Mouse (Mus musculus) cerebellum, postnatal 4 days (tissue): ENCODE results near the gene Tmprss11f.
"Not testable (repeated sequence)": the region's sequence is repeated elsewhere in the genome, so short reads cannot be mapped to it uniquely, and the experiment has no call there.

Experiments
- DNase-seq, 2 experiments: peaks; one replicate each; pipeline ENCODE4 v3.0.0; 2022; ENCODE audit warnings: low spot score in 2 of 2, mixed read lengths in 1 of 2

Gene Tmprss11f

DNA sequence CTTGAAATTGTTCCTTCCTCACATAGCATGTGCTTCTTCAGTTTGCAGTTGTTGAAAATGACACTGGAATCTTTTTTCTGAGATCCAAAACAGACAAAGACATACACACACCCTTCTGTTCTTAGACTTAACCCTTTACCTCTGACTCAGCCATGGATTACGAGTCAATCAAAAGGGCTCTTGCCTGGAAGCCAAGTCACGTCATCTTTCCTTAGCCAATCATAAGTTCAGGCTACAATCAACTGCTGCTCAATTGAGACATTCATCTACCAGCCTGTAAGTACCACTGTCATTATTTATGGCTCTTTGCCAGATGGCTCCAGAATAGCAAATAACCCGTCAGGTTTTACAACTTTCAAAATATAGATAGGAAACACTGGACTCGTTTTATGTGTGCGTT is at the start of gene Tmprss11f:
Gene Tmprss11f (minus strand): TSS at position 101 of the 400 bp plus-strand sequence.
- no peak for DNase-seq

DNA sequence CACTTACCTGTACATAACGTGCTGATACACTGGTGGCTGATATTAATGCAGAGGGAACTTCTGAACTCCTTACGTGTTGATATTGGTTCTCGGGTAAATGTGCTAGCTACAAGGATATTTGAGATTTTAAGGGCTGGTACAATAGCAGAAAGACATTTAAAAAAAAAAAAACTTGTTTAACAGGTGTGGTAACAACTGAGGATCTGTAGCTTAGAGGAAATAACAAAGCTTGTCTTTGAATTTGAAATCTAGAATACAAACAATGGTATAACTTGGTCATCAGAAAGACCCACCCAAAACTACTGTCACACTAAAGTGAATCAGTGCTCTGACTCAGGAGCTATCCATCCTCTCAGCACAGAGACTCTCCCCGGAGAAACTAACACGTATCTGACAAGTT is 44.0 kb upstream of the Tmprss11f start, which contains the start of gene Tmprss11b:
Gene Tmprss11b (minus strand): TSS at position 101 of the 400 bp plus-strand sequence.
- DNase-seq, result no peak

DNA sequence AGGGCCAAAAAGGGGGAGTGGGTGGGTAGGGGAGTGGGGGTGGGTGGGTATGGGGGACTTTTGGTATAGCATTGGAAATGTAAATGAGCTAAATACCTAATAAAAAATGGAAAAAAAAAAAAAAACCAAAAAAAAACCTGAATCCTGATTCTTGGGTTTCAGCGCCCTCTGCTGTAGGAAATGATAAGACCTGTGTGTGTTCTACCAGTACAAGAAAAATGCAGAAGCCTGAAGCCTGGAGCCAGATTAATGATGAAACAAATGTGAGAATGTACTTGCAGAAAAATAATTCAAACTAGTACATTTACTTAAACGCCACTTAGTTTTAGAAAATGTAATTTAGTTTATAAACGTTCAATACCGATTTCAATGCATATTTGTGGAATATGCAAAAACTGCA is 17.0 kb upstream of the Tmprss11f start:
- peak in 1 of 2 experiments; percentile 35 for DNase-seq

DNA sequence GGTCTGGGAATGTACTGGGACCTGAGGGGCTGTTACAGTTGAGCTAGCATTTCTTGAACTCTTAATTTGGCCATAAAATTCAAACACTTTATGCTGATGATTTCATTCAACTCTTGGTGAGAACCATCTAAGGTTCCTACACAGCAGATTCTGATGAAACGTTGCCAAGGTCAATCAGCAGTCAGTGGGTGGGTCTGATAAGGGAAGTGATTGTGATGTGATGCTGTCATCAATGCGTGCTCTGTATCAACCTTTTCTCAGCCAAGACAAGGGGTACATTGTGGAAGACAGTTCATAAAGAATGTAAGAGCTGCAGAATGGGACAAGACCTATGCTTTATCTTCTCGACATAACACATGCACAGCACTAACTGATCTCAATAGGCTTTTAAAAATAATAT is 8.6 kb upstream of the Tmprss11f start:
- DNase-seq, result no peak

DNA sequence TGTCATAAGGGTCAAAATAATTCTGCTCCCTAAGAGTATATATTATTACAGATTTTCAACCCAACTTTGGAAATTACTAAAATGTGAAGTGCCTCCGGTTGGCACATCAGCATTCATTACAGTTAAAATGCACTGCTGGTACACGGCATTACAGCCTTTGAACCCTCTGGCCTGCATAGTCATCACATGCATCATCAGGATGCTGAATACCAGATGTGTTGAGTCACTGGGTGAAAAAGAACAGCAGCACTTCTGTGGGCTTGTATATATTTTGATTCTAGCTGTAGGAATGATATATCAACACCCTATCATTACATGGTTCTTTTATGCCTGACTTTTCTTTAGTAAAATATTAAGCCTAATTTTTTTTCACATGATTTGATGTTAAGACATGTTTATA is 1.5 kb downstream of the Tmprss11f start:
- DNase-seq, result no peak

DNA sequence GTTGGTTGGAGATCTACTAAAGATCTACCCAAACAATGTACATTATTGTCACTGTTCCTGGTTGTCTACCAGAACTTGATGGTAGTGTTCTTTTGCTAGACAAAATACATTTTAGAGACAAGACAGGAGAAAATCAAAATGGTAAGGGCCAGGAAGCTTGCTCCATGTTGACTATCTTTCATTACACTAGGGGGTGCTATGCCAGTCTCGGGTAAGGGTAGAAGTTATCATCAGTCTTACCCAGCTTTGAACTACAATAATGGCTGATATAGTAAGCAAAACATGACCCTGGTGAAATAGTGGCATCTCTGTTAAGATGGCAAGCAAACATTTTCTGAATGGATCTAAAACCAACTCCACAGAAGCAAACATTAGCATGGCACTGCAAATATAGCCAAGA is 10.4 kb downstream of the Tmprss11f start:
- no peak for DNase-seq

DNA sequence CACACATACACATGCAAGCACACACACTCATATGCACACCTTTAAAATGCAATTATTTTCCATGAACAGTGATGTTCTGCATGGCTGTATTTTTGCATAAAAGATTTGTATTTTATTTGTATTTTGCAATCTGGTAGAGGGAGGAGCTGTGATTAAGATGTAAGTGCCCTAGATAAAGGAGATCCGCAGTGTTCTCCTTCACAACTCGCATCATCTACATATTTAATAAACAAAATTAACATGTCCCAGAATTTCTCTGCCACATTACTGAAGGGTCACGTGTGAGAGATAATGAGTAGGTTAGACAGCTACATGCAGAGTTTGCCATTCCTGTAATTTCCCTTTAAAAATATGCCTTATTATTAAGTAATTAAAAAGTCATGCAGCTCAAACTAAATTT is 46.3 kb downstream of the Tmprss11f start:
- no peak for DNase-seq

DNA sequence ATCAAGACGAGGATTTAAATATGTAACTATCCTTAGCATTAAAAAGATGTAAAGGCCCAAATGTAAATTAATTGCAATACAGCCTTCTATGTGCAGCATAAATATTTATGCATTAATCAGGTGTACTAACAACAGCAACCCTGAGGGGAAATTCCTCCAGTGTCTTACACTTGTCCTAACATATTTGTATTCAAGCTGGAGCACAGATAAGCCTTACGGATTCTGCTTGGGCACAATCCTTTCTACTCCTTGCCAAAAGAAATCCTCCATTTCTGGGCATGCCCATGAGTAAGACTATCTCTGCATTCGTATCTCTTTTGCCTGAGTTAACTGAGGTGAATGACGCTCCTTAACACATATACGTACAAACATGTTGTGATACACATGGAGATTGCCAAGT is 49.6 kb downstream of the Tmprss11f start:
- DNase-seq, result no peak

DNA sequence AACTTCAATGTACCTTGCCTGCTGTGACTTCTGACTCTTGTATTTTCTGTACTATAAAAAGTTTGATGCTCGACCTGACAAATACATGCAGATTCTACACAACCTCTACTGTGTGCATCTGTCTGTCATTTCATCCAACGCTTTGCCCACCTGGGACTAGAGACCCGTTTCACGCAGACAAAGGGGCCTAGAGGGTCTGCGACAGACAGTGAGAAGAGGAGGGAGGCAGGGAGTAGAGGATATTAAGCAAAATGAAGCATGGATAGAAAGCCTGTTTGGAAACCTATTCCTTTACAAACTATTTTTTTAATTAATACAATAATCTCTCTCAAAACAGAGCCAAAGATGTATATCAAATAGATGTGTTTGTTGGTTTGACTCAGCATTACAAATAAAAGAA is 50.2 kb downstream of the Tmprss11f start:
- no peak for DNase-seq

DNA sequence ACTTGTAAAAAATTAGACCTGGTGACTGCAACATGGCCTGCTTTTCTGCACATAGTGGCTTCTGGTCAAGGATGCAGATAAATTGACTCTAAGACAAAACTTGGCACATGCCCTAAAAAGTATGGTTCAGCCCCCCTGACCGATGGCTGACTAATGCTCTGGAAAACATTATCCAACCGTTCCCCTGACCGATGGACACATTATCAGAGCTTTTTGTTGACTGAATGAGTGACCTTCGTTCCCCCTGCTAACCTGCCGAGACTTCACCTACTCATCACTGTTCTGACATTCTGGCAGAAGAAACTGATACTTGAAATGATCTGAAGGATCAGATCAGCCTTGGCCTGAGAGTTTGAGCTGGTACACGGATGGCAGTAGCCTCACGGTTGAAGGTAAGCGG is 53.5 kb downstream of the Tmprss11f start:
- not testable (repeated sequence) for DNase-seq

DNA sequence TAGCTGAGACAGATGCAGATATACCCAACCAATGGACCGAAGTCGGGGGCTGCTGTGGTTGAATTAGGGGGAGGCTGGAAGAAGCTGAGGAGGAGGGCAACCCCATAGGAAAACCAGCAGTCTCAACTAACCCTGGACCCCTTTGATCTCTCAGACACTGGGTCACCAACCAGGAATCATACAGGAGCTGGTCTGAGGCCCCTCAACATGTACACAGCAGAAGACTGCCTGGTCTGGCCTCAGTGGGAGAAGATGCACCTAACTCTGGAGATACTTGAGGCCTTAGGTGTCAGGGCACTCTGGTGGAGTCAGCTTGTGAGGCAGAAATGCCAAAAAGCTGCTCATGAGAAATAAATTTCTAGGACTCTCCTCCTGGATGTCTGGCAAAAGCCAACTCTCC is 85.5 kb downstream of the Tmprss11f start:
- no peak for DNase-seq

DNA sequence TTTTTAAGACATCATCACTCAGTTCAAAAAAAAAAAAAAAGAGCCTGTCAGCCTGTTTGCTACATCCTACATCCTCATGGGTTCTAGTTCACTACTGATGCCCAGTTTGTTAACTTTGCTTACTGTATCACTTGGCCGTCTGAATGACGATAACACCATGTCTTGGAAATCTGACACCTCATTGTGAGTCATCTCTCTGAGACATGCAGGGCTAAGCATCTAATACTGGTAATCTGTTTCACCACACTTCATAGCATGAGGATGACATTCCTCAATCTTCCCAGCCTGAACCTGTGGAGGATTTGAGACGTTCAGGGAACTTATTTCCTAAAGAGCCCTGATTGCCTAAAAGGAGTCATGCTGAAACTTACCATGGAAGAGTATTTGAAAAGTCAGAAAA is 91.6 kb downstream of the Tmprss11f start:
- no peak for DNase-seq

DNA sequence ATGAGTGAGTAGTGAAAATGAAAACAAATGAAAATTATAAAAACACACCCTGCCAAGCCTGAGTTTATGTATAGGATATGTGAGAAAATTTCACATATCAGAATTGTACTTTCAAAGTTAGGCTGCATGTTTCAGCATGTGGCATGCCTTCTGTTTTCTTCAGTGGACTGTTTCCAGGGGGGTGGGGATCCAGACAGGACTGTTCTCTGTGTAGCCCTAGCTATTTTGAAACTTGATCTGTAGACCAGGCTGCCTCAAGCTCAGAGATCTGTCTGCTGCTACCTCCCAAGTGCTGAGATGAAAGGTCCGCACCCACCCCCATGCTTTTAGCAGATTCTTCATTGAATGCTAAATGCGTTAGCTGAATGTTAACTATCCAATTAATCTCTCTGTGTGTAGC is 103.5 kb downstream of the Tmprss11f start:
- no peak for DNase-seq

DNA sequence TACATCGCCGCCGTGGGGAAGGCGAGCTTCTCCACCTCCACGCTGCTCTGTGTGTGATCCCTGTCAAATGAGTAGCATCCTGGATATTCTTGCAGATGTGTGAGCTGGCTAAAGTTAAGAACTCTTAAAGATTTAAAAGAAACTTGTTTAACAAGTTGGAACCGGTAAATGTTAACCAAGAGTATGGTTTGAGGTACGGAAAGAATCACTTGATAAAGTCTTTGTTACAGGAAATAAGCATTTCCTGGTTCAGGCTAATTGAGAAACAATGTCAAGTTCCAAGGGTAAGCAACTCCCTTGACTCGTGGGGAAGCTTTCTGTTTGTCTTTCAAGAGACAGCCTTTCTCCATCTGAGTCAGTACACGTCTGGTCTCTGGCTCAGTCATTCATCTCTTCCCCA is 113.7 kb downstream of the Tmprss11f start, which contains the start of gene Tmprss11g:
Gene Tmprss11g (minus strand): TSS at position 101 of the 400 bp plus-strand sequence.
- no peak for DNase-seq

DNA sequence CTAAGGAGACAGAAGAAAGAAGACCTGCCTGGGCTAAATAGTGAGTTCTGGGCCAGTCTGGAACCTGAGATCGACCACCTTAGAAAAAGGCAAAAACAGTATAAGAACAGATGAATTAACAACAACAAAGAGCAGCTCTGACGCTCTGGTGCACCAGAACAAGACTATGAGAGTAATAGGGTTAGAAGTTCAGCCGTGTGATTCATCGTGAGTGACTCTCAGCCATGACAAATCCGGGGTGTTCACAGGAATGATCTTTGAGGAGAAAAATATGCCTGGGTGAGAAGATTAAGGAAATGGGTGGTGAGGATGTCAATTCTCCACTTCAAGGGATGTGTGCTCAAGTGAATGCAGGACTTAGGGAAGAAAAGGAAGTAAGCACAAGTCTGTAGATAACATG is 120.7 kb downstream of the Tmprss11f start:
- no peak for DNase-seq

DNA sequence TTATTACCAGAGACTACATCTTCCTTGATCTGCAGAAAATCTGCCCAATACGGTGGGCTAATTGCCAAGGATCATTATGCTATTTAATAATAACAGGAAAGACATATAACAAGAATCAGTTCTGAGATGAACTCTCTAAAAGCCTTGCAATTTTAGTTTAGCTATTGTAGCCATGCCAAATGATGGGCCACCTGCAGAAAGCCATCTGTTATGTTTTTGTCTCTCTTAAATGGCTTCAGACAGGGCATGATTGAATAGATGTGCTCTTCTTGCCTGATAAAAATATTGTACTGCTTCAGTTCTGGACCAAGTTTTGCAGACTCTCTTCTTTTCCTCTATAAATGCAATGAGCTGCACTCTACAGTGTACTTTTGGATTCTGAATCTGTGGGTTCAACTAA is 138.8 kb downstream of the Tmprss11f start:
- no peak for DNase-seq

DNA sequence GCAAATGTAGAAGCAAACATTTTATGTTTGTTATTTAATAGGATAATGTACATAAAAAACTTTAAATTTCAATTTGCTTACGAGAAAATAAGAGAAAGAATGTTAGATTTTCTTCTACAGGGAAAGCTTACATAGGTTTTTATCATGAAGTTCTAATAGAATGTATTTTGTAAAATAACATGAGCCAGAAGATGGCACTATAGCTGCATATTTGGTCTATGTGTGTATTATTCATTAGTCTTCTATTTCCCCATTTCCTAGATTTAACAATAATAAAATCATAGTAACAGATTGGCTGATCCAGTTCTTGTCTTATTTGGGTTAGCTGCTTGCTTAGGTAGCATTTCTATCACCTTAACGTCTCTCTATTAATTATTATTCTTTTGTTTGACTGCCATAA is 149.7 kb downstream of the Tmprss11f start:
- DNase-seq, result no peak

DNA sequence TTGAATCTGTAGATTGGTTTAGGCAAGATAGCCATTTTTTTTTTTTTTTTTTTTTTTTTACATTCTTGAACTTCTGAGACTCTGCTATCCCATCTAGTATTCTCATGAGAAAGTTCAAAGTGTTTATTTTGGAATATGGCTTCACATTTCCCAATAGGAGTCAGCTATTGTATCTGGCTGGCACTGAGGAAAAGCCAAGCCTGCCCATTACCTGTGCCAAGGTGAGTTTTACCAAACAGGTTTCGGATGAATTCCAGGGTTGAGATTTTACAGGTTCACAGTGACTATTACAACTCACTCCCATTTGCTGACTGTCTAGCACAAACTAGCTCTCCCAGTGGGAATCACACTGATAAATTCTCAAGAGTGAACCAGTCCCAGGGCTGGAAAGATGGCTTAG is 150.2 kb downstream of the Tmprss11f start:
- DNase-seq, result no peak

DNA sequence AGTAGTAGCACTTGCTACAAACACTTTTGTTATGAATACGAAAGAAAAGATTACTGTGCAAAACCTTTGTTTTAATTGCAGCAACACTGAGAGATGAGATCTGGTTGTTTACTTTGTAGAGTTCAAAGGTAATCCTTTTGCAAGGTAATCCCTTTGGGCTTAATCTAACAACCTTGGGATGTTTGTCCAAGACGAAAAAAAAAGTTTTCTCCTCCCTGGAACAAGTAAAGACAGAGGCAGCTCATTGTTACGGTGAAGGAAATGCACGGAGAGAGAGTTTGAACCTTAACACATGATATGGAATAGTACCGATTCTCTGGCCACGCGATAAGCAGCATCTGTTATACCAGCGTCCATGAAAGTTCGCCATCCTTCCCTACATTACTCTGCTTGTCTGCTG is 158.4 kb downstream of the Tmprss11f start:
- no peak for DNase-seq
